Mouse (Mus musculus) right cerebral cortex, adult 2 months (tissue): ENCODE measurements at regions not wholly inside any gene's neighbourhood (a gene's known extent, or its start where the extent isn't known, plus 50 kb on each side); places are given as distances from the start of the nearest gene placed in this dataset.

Source experiments
- DNase-seq, 2 experiments: peaks; one replicate each; pipeline ENCODE4 v3.0.0; 2021 to 2022; ENCODE audit warnings: low spot score in 2 of 2

GRCm38 (mm10) chr11:15218671-15219070 lies 619.6 kb downstream of the Pom121l12 start:
- peak in 1 of 2 experiments; percentile 2 for DNase-seq

DNA sequence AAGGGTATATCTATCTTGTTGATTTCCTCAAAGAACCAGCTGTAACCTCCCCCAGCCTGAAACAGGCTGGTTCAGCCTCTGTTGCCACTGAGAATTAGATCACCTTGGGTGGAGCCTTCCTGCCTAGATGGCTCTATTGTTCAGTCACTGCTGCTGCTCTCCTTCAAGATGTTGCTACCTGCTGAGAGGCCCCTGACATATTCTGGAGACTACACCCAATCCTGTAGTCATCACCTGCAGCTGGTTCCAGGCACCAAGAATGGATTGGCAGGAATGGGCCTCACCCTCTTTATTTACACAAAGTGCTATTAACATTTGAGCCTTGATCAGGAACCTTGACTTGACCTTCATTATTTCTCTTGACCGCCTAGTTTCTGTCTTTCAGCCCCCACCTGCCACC lies 622.8 kb downstream of the Pom121l12 start:
- no peak for DNase-seq

DNA sequence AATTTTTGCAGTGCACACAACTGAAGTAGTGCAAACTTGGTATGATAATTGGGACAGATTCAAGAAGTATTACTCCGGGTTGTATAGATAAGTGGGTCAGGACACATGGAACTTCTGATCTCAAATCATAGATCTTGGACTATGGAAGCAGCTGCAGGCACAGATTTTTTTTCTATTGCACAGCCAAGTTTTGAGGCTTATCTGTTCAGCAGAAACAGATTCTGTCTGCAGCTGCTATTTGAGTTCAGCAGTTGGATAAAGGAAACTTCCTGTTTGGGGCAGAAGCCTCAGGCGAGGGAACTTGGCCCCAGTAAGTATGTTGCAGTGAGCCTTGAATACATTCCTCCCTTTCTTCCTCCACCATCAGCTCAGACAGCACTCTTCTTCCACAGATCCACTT lies 650.9 kb downstream of the Pom121l12 start:
- DNase-seq: no peak

- no peak for DNase-seq
Measured at GRCm38 (mm10) chr11:15274043-15274773, 675.1 kb downstream of the Pom121l12 start.

- DNase-seq: no peak
Measured at GRCm38 (mm10) chr11:15308457-15308856, 709.4 kb downstream of the Pom121l12 start.
